Mouse (Mus musculus): ENCODE results near the gene 9530077C05Rik.

DNA sequence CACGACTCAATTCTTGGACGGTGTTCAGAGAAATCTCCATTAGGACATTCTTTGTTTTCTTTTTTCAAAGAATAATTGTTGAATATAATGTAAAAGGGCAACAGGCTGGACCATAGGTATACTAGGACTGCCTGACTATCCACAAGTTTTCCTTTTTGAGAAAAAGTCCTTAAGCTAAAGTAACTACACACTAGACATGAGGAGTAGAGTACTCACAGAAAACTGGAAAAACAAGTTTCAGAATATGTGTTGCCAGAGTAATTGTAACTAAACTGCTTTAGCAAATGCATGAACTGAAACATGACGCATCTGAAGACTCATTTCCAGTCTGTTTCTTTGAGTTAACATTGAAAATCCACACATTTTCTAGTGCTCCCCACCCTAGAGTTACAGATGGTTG lies 5.9 kb upstream of the 9530077C05Rik start:
- TF ChIP-seq CTCF (IDR thresholded peaks at IDR 0.05) (no peak), EP300 (IDR thresholded peaks at IDR 0.05) (peak; percentile 92)
